17 mouse cellular contexts compared by ENCODE assay signal in the genomic region with DNA sequence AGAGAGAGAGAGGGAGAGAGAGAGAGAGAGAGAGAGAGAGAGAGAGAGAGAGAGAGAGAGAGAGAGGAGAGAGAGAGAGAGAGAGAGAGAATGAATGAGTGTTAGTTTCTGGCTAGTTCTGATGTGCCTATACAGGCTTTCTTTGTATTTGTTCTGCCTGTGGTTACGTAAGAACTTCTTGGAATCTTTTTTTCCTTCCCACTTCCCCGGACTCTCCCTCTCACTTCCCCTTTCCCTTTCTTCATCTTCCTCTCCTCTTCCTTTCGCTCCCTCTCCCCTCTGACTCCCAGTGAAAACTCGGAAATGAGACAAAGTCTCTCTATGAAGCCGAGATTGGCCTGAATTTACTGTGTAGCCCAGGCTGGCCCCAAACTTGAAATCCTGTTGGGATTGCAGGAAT.
"Had no signal": no experiment of that assay in that cellular context is flagged by ENCODE, and none has a peak within 500 bp of the region (broad histone marks: within the 10 kb centered on the region; RNA-seq: fewer than 3 reads in every experiment).

No protein-coding gene starts in this region.

- H3K9me3 ChIP-seq: limb, embryonic 10.5 days; liver, embryonic 15.5 days; midbrain, embryonic 12.5 days; neural tube, embryonic 13.5 days; stomach, embryonic 15.5 days had no signal

- H3K36me3 ChIP-seq: limb, embryonic 10.5 days; liver, embryonic 15.5 days; midbrain, embryonic 12.5 days; neural tube, embryonic 13.5 days; stomach, embryonic 15.5 days had no signal

- DNase-seq: kidney, adult 11 months; kidney, adult 9 months; kidney, postnatal 10 days; kidney, postnatal 4 days; lung, embryonic 14.5 days; lung, postnatal 14 days; retina, postnatal 1 day; right cerebral cortex, postnatal 14 days; thymus, adult 2 months; thymus, postnatal 36 days had no signal

- H3K27me3 ChIP-seq: midbrain, embryonic 12.5 days; neural tube, embryonic 13.5 days; stomach, embryonic 15.5 days had no signal

- H3K4me3 ChIP-seq: layer of hippocampus, adult 2 months; limb, embryonic 10.5 days; liver, embryonic 15.5 days; midbrain, embryonic 12.5 days; neural tube, embryonic 13.5 days; stomach, embryonic 15.5 days had no signal

- ATAC-seq: midbrain, embryonic 16.5 days had no signal

- H3K4me2 ChIP-seq: liver, embryonic 15.5 days; lung, embryonic 14.5 days; midbrain, embryonic 12.5 days; neural tube, embryonic 13.5 days; stomach, embryonic 15.5 days had no signal

- H3K9ac ChIP-seq: liver, embryonic 15.5 days; lung, embryonic 14.5 days; midbrain, embryonic 12.5 days; neural tube, embryonic 13.5 days; stomach, embryonic 15.5 days had no signal

- H3K27ac ChIP-seq: layer of hippocampus, adult 2 months; limb, embryonic 10.5 days; liver, embryonic 15.5 days; midbrain, embryonic 12.5 days; neural tube, embryonic 13.5 days; stomach, embryonic 15.5 days had no signal

- H3K4me1 ChIP-seq: limb, embryonic 10.5 days; midbrain, embryonic 12.5 days; neural tube, embryonic 13.5 days; stomach, embryonic 15.5 days had no signal
